Mouse (Mus musculus) megakaryocyte progenitor cell, adult 5-6 weeks (primary cell): ENCODE measurements at regions not wholly inside any gene's neighbourhood (a gene's known extent, or its start where the extent isn't known, plus 50 kb on each side); places are given as distances from the start of the nearest gene placed in this dataset.
"Not testable (repeated sequence)": the region's sequence is repeated elsewhere in the genome, so short reads cannot be mapped to it uniquely, and the experiment has no call there.

Experiments used
- ATAC-seq: replicated peaks from 2 replicates; pipeline ENCODE4 v1.8.0; 2016; ENCODE audit warnings: mild to moderate bottlenecking, moderate TSS enrichment, inconsistent platforms; ENCODE audit not compliant: poor library complexity

GRCm38 (mm10) chr6:101882938-101883337, 505.2 kb upstream of the Pdzrn3 start:
- ATAC-seq, result no peak

DNA sequence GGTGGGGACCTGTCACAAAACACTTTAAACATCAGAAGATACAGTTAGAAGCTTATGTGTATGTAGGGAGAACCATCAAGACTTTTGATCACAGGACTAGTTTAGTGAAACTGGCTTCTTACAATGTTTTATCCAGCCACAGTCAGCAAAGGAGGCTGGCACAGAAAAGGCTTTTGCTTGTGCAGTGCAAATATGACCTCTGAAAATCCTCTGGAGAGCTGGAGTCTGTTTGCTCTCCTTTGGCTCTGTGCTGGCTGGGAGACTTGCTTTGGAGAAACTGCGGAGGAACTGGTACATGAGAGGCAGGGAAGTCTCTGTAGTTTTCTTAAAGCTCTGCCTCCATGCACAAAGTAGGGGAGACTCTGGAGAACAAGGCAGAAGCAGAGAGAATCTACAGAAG, 497.2 kb upstream of the Pdzrn3 start:
- ATAC-seq, result no peak

DNA sequence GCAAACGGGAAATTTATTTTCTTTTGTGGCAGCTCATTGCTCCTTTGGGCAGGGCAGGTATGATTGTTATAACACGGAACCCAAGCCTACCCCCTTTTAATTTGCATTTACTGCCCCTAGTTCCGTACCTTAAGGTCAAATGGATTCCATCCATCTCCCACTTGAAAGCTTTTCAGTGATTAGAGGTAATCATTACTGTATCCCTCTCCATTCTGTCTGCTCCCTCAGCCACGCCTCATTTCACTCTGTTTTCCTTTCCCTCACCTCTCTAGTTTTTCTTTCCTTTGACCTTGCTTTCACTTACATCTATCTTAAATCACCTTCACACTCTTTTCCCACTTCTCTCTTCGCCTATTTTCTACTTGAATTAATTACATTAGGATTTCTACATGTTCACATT, 481.2 kb upstream of the Pdzrn3 start:
- no peak for ATAC-seq

- ATAC-seq, result no peak
These were observed 463.0 kb upstream of the Pdzrn3 start for GRCm38 (mm10) chr6:101840695-101841094.

GRCm38 (mm10) chr6:101837563-101837962, 459.9 kb upstream of the Pdzrn3 start:
- no peak for ATAC-seq

DNA sequence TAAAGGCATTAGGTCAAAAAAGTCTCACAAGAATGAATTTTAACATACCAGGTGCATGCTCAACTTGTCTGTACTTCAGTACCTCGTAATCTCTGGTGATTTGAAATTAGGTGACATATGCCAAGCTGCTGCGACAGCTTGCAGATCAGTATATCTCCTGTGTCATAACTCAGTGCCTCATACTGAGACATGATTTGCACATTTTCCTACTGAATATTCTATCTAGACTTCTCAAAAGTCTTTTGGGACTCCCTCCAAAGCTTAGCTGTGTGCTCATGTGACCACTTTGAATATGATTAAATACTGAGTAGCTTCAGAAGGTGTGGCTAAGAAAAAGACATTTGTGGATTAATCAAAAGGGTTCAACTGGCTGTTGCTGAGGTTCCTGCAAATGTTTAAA, 416.3 kb upstream of the Pdzrn3 start:
- ATAC-seq, result no peak

DNA sequence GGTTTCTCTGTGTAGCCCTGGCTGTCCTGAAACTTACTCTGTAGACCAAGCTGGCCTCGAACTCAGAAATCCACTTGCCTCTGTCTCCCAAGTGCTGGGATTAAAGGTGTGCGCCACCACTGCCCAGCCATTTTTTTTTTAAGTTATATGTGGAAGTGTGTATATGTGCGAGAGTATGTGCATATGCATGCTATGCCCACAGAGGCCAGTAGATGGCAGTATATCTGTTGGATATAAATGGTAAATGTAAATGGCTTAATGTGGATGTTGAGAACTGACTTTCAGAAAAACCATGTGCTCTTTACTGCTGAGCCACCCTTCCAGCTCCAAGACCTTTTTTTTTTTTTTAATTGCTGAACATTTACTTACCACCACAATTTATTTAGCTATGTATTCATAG, 400.2 kb upstream of the Pdzrn3 start:
- ATAC-seq, result peak; percentile 46; the same call in 1 of the 2 replicates

GRCm38 (mm10) chr6:101773151-101773550, 395.5 kb upstream of the Pdzrn3 start:
- ATAC-seq, result no peak

DNA sequence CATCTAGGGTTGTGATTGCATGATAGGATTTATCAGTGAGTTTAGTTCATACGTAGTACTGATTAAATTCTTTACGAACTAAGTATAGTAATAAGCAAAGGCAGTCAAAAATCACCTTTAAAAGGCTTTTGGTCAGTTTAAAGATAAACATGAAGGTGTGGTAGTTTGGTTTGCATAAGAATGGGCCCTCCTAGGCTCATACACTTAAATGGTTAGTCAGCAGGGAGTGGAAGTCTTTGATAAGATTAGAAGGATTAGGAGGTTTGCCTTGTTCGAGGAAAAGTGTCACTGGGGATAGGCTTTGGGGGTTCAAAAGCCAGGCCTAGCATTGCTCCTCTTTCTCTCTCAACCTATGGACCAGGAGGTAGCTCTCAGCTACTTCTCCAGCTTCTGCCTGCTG, 357.4 kb upstream of the Pdzrn3 start:
- no peak for ATAC-seq

DNA sequence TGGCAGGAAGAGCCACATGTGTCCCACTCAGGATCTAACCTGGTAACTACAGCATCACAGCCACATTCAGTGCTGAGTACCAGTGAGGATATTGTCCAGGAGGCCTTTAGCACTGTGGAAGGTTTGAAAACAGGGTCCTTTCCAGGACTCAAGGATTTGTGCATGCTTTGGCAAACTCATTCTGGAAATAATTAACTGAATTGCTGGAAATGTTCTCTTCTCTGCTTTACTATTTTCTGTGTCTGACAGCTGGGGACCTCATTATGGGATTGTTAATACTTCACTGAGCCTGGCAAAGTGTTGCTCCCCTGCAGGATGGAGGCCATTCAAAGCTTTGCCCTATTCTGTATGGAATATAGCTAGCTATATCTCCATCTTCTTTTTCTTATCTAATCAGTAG, 342.8 kb upstream of the Pdzrn3 start:
- no peak for ATAC-seq

- no peak for ATAC-seq
These were observed 312.0 kb upstream of the Pdzrn3 start for GRCm38 (mm10) chr6:101689684-101690083.

GRCm38 (mm10) chr6:101686578-101686977, 308.9 kb upstream of the Pdzrn3 start:
- ATAC-seq, result no peak

GRCm38 (mm10) chr6:101685734-101686133, 308.0 kb upstream of the Pdzrn3 start:
- no peak for ATAC-seq

- peak; percentile 55; the same call in 1 of the 2 replicates for ATAC-seq
These were observed 306.7 kb upstream of the Pdzrn3 start for GRCm38 (mm10) chr6:101684390-101684789.

- no peak for ATAC-seq
These were observed 297.1 kb upstream of the Pdzrn3 start for GRCm38 (mm10) chr6:101674846-101675245.

DNA sequence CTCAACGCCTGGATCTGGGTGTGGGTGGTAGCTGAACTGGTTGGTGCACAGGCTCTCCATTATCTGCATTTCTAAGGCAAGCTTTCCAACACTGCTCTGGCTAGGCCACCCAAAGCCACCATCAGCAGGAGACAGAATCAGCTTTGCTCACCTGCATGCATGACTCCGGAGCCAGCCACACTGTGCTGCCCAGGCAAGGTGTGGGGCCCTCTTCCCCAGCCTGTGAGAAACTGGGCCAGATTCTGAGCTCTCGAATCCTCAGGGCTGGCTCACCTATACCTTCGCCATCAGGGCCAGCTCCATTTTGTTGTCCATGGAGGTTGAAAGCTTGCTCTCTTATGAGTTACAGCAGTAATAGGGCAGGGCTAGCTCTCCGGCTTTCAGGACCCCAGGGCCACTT, 293.1 kb upstream of the Pdzrn3 start:
- no peak for ATAC-seq

DNA sequence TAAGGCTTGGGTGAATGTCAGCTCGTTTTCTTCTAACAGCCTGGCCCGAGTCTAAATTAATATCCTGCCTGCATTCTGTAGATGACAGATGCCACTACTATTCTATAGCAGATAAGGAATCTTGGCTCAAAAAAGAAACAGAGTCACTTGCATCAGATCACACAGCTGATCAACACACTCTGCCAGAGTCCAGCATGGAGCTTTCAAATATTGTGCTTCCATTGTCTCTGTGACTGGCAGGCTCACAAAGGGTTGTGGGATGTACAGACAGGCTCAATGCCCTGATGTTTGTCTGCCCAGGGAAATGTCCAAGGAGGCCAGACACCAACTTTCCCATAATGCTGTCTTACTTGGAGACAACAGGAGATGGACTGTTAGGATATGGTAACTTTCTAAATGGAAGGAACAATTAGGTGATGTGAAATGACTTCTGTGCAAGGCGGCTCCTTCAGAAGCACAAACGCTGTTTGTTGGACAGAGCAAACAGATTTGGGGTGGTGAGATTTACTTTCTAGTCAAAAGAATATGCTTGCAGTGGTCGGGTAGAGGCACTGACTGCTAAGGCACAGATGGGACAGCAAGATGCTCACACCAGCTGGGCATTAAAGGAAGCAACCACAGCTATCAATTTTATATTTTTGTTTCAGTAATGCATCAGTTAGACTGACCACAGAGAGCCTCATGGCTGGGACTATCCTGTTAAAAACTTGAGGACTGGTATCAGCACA, 291.6 kb upstream of the Pdzrn3 start:
- no peak for ATAC-seq

DNA sequence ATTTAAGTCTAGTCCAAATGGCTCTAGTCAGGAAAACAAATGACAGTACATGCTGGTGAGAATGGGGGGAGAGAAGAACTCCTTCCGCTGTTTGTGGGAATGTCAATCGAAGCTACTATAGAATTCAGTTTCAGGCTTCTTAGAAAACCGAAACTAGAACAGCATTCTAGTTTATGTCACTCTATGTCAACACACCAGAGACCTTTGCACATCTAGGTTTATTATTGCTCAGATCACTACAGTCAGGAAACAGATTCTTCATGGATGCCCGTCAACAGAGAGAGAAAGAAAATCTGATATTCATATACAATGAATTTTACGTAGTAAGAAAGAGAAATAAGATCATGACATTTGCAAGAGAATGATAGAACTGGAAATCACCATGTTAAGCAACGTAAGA, 276.7 kb upstream of the Pdzrn3 start:
- no peak for ATAC-seq

- not testable (repeated sequence) for ATAC-seq
These were observed 272.7 kb upstream of the Pdzrn3 start for GRCm38 (mm10) chr6:101650348-101650747.

GRCm38 (mm10) chr6:101617295-101617694, 239.6 kb upstream of the Pdzrn3 start:
- ATAC-seq, result no peak

- 0 out of 2 replicates have a peak, but pooled peaks have one; percentile 23 for ATAC-seq
These were observed 239.1 kb upstream of the Pdzrn3 start for GRCm38 (mm10) chr6:101616776-101617175.

- no peak for ATAC-seq
These were observed 231.3 kb upstream of the Pdzrn3 start for GRCm38 (mm10) chr6:101609015-101609414.

GRCm38 (mm10) chr6:101603083-101603482, 225.4 kb upstream of the Pdzrn3 start:
- no peak for ATAC-seq
